Mouse (Mus musculus) forebrain, embryonic 10.5 days (tissue): ENCODE measurements around the gene Slc35c1. TPM values are rescaled to one million over a fixed set of nuclear protein-coding genes. Genes with fewer than 3 reads are reported as not detected.

ENCODE experiments used
- DNase-seq: peaks from one replicate; pipeline ENCODE4 v3.0.0-alpha.2; 2017; ENCODE audit warnings: low spot score; ENCODE audit errors: extremely low spot score
- H3K27ac ChIP-seq: fragments of 300-500 bp; sonication (generic); 2 replicates; pipeline ENCODE4 v1.5.1; 2016; ENCODE audit warnings: mild to moderate bottlenecking
- H3K27me3 ChIP-seq: fragments of 300-500 bp; sonication (generic); 2 replicates; pipeline ENCODE4 v1.6.1; 2016; ENCODE audit warnings: mild to moderate bottlenecking; ENCODE audit not compliant: poor library complexity, severe bottlenecking
- H3K36me3 ChIP-seq: fragments of 300-500 bp; sonication (generic); replicated peaks from 2 replicates; pipeline ENCODE4 v1.6.1; 2016; ENCODE audit warnings: mild to moderate bottlenecking, moderate library complexity
- H3K4me1 ChIP-seq: fragments of 300-500 bp; sonication (generic); 2 replicates; pipeline ENCODE4 v1.6.1; 2016
- H3K4me3 ChIP-seq: fragments of 300-500 bp; sonication (generic); 2 replicates; pipeline ENCODE4 v1.5.1; 2016; ENCODE audit warnings: mild to moderate bottlenecking, moderate library complexity
- H3K9me3 ChIP-seq: fragments of 300-500 bp; sonication (generic); 2 replicates; pipeline ENCODE4 v1.6.1; 2016; ENCODE audit warnings: mild to moderate bottlenecking, moderate library complexity
- WGBS: fragments of 180-500 bp; shearing (Covaris S2); methylation state at CpG from one replicate; pipeline ENCODE4 v1.1.7; 2016; 5-methylcytosine and 5-hydroxymethylcytosine counted together
- polyA plus RNA-seq: library from polyadenylated mRNA; unstranded; fragments of >200 nt; fragmentation: Nextera tagmentation; extraction: Ambion mirVana; gene quantifications from 2 replicates; pipeline ENCODE4 v1.2.1, GENCODE M21; 2016

Slc35c1 gene
- polyA plus RNA-seq, 1 experiment from 2014 or later: 14.2 TPM

DNA sequence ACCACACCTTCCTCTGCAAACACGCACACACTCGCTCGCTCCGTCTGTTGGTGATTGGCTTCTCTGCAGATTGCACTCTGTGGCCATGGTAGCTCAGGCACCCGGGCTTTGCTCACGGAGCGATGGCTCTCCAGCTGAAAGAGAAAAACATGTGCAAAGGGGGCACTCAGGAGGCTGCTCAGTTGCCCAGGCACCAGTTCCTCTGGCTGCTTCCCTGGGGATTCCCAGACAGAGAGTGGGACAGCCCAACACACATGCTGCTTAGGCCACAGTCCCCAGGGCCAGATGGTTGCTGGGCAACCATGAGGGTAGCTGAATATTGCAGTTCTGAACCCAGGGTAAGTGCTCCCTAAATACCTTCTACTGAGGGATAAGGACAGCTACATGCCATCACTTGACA lies 54.7 kb downstream of the Slc35c1 start:
- Histone ChIP-seq H3K27ac (no peak overlapping the region), H3K4me1 (peaks cover 19% of the 10 kb centered on the region), H3K36me3 (peaks cover 77% of the 10 kb centered on the region), H3K4me3 (no peak overlapping the region), H3K9me3 (no peaks in the 10 kb centered on the region), H3K27me3 (peaks cover 8% of the 10 kb centered on the region; the same call in 1 of the 2 replicates)
- WGBS: 97% methylated on average over 7 of the region's 7 CpGs
- no peak for DNase-seq

- Histone ChIP-seq H3K27me3 (peaks cover 17% of the 10 kb centered on the region), H3K4me3 (no peak overlapping the region), H3K9me3 (no peaks in the 10 kb centered on the region), H3K27ac (no peak overlapping the region), H3K36me3 (peaks cover 68% of the 10 kb centered on the region), H3K4me1 (peaks cover 28% of the 10 kb centered on the region)
- no peak for DNase-seq
- WGBS: 84% methylated on average over 6 of the region's 6 CpGs
Measured at GRCm38 (mm10) chr2:92404737-92405136, 55.6 kb downstream of the Slc35c1 start.

DNA sequence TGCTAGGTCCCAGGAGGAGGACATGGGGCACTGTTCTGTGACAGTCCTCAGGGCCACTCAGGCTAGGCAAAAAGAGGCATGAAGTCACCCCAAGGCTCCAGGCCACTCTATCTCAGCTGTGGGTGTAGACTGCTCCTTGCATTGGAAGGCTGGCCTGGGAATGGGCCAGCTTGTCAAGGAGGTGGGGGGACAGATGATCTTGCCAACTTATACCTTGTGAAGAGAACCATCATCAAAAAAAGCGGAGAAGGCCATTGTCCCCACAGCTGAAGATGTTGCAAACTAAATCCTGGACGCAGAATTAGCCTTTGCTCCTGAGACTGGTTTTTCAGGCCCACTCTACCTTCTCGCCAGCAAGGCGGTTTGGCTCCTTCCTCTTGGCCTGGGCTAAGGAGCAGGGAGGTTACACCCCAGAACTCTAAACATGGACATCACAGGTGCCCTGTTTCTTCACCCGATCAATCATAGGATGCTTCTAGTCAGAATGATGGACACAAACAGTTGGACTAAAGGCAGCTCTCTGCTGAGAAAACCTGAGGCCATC lies 56.5 kb downstream of the Slc35c1 start:
- Histone ChIP-seq H3K4me3 (no peak overlapping the region), H3K27ac (no peak overlapping the region), H3K27me3 (peaks cover 21% of the 10 kb centered on the region), H3K4me1 (peaks cover 37% of the 10 kb centered on the region), H3K9me3 (no peaks in the 10 kb centered on the region), H3K36me3 (peaks cover 59% of the 10 kb centered on the region)
- DNase-seq: no peak
- 90% methylated on average over 5 of the region's 5 CpGs for WGBS

Other genes starting within 250 kb of the Slc35c1 start
- gene Pex16, start 85.9 kb downstream of the Slc35c1 start, polyA plus RNA-seq: 23.8 and 24.6 TPM in 2 replicates
- gene Large2, start 85.7 kb downstream of the Slc35c1 start, polyA plus RNA-seq: 31.9 and 33.5 TPM in 2 replicates
- gene 1700029I15Rik, start 78.0 kb downstream of the Slc35c1 start, polyA plus RNA-seq: 3.9 and 4.4 TPM in 2 replicates
- 47.0 and 48.1 TPM in 2 replicates for gene Mapk8ip1, start 59.3 kb downstream of the Slc35c1 start, polyA plus RNA-seq
- 25.5 and 27.3 TPM in 2 replicates for gene Cry2, start 26.5 kb downstream of the Slc35c1 start, polyA plus RNA-seq
- 5.5 and 5.7 TPM in 2 replicates for gene Chst1, start 139.2 kb upstream of the Slc35c1 start, polyA plus RNA-seq